Mouse (Mus musculus) cortical plate, adult 2 months (tissue): ENCODE data around the gene Wdr25. TPM values are rescaled to one million over a fixed set of nuclear protein-coding genes. Genes with fewer than 3 reads are reported as not detected.

Experiments
- H3K27ac ChIP-seq: fragments of 200-500 bp; 2 replicates; pipeline ENCODE4 v1.5.1; 2012; ENCODE audit warnings: low read length, control low read depth, inconsistent platforms; ENCODE audit not compliant: insufficient read depth
- H3K4me1 ChIP-seq: fragments of 200-500 bp; 2 replicates; pipeline ENCODE4 v1.6.1; 2011; ENCODE audit warnings: low read length; ENCODE audit not compliant: control insufficient read depth, insufficient read depth
- H3K4me3 ChIP-seq: fragments of 200-500 bp; 2 replicates; pipeline ENCODE4 v1.5.1; 2011; ENCODE audit warnings: mild to moderate bottlenecking, low read length, control low read depth; ENCODE audit not compliant: insufficient read depth
- CTCF ChIP-seq: fragments of 200-500 bp; IDR thresholded peaks from 2 replicates; pipeline ENCODE4 v1.5.1; 2011; ENCODE audit warnings: mild to moderate bottlenecking, control low read depth, low read length; ENCODE audit not compliant: insufficient read depth; ENCODE audit errors: extremely low read depth
- POLR2A ChIP-seq: fragments of 200-500 bp; IDR thresholded peaks from 2 replicates; pipeline ENCODE4 v1.6.1; 2011; ENCODE audit warnings: mild to moderate bottlenecking, low read length, control low read depth; ENCODE audit not compliant: insufficient read depth; ENCODE audit errors: extremely low read depth
- polyA plus RNA-seq: library from polyadenylated mRNA; depleted of rRNA; stranded (reverse); fragments of >200 nt; gene quantifications from 2 replicates; pipeline ENCODE4 v1.2.3, GENCODE M21; 2012

Gene Wdr25
- polyA plus RNA-seq, 1 experiment, result 13.6 TPM

DNA sequence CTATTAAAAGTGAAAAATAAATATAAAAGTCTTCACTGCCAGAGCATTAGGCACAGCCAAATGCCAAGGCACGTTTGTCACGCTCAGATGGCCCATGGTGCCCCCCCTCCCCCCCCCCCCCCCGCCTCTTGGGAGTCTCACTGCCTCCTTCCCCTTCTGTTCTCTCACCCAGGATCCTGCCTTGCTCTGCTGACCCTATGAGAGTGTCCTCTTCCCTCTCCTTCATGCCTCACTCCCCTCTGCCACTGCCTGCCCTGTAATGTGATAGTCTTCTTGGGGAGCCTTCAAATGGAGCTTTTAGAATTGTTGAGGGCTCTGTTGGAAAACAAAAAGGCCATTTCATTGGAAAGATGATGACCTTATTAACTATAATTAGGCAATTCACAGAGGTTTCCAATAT, 38.7 kb downstream of the Wdr25 start:
- Histone ChIP-seq H3K4me3 (no peak overlapping the region), H3K27ac (no peak overlapping the region), H3K4me1 (0 out of 2 replicates have a peak, but pooled peaks cover 2% of the 10 kb centered on the region)
- TF ChIP-seq POLR2A (no peak), CTCF (no peak)

DNA sequence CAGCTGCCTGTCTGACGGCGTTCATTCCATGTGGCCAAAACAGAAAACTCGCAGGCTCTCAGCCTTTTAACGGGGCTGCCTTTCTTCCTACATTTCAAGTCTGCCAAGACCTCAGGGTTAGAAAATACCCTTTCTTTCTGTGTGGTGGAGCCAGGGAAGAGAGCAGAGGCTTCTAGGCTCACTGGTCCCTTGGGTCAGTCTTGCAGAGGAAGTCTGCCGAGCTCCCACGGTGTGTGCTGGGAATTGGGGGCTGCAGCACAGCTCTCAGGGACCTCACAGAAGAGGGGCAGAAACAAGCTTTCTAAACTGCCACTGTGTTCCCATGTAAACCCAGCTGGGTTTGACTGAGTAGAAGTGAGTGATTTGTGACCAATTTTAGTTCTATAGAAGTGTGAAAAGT, 40.8 kb downstream of the Wdr25 start:
- TF ChIP-seq CTCF, result no peak
- no peak for TF ChIP-seq POLR2A
- Histone ChIP-seq H3K27ac (no peak overlapping the region), H3K4me3 (no peak overlapping the region), H3K4me1 (0 out of 2 replicates have a peak, but pooled peaks cover 2% of the 10 kb centered on the region)

DNA sequence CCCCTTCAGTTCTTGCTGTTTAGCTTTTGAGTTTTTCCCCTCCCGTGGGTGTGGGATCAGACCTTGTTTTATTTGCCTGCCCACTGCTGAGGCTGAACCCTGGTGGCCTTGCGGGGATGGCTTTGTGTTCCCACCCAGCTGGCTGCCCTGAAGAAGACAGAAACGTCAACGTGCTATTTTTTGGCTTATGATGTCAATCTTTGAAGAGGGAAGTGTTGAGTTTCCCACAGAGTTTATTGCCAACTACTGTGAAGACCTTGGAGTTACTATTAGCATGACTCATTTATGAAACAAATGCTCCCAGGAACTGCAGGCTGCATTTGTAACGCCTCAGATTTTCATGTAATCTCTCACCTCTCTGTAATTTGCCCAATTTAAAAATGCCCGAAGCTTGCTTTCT, 43.4 kb downstream of the Wdr25 start:
- no peak for TF ChIP-seq CTCF
- TF ChIP-seq POLR2A, result no peak
- Histone ChIP-seq H3K4me1 (0 out of 2 replicates have a peak, but pooled peaks cover 2% of the 10 kb centered on the region), H3K27ac (no peak overlapping the region), H3K4me3 (no peak overlapping the region)

DNA sequence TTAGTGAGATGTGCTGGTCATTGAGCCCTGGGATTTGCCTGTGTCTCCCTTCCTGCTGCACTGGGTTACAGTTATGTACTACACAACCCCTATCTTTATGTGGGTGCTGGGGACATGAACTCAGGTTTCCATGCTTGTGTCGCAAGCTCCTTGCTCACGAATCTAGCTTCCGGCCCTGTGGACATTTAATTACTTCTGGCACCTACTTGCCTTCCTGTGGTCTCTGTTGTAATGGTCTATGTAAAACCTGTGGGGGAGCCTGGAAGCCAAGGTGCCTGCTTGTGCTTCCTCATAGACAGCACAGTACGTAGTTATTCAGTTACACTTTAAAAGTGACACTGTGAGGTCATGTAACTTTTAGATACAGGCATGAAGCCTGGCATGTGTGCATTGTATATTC, 44.1 kb downstream of the Wdr25 start:
- H3K4me3 ChIP-seq, result no peak overlapping the region
- 0 out of 2 replicates have a peak, but pooled peaks cover 2% of the 10 kb centered on the region for H3K4me1 ChIP-seq
- TF ChIP-seq POLR2A (no peak), CTCF (no peak)
- no peak overlapping the region for H3K27ac ChIP-seq

DNA sequence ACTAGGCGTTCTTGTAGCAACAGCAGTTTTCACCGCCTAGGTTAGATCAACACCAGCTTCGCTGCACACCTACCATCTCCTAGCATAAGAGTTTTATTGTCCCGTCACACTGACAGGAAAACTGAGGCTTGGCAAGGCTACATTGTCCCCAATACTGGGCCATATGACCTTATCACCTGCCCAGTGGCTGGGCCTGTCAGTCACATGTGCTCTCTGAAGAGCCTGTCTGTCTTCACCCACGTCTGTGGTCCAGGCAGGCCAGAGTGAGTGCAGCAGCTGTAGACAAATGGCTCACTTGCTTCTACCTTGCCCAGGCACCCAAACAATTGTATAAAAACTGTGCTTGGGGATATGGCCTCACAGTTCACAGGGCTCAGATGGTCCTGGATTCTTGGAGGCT, 45.4 kb downstream of the Wdr25 start:
- no peak overlapping the region for H3K4me3 ChIP-seq
- no peak overlapping the region for H3K27ac ChIP-seq
- TF ChIP-seq POLR2A (no peak), CTCF (no peak)
- H3K4me1 ChIP-seq, result 0 out of 2 replicates have a peak, but pooled peaks cover 2% of the 10 kb centered on the region

DNA sequence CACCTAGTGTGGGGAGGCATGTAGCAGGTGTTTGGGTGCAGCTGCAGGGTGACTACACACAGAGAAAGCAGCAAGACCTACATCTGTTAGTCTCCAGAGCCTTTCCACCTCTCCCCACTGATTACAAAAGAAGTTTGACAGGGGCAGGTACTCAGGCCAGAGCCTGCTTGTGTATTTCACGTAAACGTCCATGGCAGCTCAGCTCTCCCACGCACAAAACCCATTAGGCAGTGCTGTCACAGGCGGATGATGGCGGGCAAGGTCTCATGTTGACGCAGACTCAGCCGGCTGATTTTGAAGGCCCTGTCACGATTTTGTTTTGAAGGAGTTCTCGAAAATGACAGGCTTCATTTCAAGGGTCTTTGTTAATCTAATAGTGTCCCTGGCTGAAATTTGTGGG, 45.9 kb downstream of the Wdr25 start:
- no peak overlapping the region for H3K27ac ChIP-seq
- 0 out of 2 replicates have a peak, but pooled peaks cover 2% of the 10 kb centered on the region for H3K4me1 ChIP-seq
- no peak overlapping the region for H3K4me3 ChIP-seq
- TF ChIP-seq POLR2A, result no peak
- no peak for TF ChIP-seq CTCF

DNA sequence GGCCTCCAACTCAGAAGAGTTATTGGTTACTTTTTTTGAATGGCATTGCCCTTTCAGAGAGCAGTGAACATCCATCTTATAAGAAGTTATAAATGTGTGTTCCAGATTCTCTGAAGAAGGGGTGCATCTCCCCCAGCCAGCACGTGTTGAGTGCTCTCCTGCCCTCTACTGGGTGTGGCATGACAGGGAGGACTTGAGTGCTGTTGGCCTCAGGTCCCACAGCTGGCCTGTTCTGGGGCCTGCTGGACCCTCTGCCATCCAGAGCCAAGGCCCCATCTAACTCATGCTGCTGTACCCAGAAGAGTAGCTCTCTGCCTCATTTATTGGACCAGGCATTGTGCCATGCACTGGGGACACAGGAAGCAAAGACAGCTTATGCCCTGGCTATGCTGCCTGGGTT, 46.8 kb downstream of the Wdr25 start:
- TF ChIP-seq CTCF (no peak), POLR2A (no peak)
- Histone ChIP-seq H3K4me1 (0 out of 2 replicates have a peak, but pooled peaks cover 2% of the 10 kb centered on the region), H3K27ac (no peak overlapping the region), H3K4me3 (no peak overlapping the region)

DNA sequence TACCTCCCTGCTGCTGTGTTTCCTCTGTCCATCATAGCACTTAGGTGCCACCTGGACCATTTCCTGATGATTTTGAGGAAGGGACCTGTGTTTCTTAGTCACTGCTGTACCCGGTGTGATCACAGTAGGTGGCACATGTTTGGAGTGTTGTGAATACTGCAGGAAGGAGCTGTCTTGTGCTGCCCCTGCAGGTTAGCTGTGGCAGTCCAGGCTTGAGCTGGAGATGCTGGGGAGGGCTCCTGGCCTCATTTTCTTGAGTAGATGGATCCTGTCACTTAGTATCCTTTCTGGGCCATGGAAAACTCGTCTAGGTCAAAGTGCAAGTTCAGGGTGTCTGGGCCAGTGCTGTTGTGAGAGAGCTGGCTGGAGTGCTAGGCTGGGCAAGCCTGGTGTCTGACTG, 47.9 kb downstream of the Wdr25 start:
- H3K27ac ChIP-seq, result no peak overlapping the region
- no peak overlapping the region for H3K4me3 ChIP-seq
- TF ChIP-seq POLR2A, result no peak
- 0 out of 2 replicates have a peak, but pooled peaks have one; percentile 14 for TF ChIP-seq CTCF
- H3K4me1 ChIP-seq, result 0 out of 2 replicates have a peak, but pooled peaks cover 2% of the 10 kb centered on the region

DNA sequence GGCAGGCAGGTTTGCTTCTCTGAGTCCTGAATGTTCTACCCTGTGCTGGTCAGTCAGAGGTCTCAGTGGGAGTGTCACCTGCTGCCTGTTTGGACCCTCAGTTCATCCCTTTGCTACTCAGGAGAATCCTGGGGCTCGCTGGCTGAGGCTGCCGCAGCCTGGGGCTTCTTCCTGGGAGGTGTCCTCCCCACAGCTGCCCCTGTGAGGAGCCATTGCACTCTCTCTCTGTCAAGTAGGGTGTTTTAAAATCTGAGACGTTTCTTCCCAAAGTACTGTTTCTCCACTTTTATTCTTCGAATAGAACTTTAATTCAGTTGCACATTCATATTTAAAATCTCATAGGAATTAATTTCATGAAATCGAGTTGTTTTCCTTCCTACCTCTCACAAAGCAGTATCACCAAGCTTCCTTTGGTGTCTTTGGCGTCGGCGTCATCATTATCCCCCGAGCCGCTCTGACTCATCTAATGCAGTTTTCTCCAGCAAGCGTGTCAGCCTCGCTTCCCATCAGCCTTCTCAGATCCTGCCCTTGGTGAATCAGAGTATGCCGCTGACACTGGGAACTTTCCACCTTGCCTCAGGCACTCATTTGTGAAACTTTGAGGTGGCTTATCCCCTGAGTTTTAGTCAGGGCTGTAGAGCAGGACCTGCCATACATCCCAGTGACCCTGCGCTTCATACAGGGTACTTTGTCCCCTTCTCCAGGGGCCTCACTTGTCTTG, 48.9 kb downstream of the Wdr25 start:
- H3K27ac ChIP-seq, result no peak overlapping the region
- no peaks in the 10 kb centered on the region for H3K4me1 ChIP-seq
- no peak overlapping the region for H3K4me3 ChIP-seq
- no peak for TF ChIP-seq CTCF
- TF ChIP-seq POLR2A, result no peak

DNA sequence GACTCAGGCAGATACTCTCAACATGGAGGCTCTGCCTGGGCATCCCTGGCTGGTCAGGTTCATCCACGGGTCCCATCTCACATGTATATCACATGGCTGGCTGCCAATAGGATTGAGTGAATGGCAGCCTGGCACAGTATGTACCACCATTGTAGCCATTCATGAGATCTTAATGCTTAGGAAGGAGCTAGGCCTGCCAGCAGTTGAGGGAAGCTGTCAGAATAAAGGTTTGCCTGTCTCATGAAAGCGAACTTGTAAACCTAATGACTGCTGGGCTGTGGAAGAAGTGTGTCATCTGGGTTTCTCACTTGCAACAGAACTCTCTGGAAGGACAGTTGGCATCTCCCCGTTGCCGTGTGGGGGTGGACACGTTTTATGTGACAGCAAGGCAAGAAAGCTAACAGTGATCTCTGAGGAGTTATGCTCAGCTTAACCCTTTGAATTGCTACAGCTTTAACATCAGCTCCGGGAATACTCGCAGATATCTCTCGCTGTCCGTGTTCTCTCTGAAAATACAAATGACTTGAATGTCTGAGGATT, 59.6 kb downstream of the Wdr25 start:
- Histone ChIP-seq H3K4me3 (no peak overlapping the region), H3K4me1 (no peaks in the 10 kb centered on the region; the same call in 1 of the 2 replicates), H3K27ac (no peak overlapping the region)
- no peak for TF ChIP-seq CTCF
- TF ChIP-seq POLR2A, result no peak
